ENCODE assay signal across 10 mouse cellular contexts in the genomic region with DNA sequence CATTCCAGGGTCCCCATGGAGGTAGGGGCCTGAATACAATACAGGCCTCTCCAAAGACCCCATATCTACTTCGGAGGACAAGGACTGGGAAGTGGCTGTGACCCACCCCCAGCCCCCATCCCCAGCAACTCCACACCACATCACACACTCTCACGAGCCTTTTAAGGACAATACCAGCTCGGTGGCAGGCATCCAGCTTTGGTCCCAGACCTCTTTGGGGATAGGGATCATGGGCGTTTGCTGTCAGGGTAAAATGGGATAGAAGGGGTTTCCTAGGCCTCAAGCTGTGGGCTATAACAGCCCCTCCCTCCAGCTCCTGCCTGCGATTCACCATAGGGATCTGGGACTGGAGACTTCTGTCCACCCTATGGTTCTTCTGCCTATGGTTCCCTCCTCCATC. TPM values are rescaled to one million over a fixed set of nuclear protein-coding genes. Genes with fewer than 3 reads are reported as not detected.
DNase-seq lines count a peak whose midpoint lies in the region; ATAC-seq lines count a peak whose summit lies in the region.
"Had no signal": no experiment of that assay in that cellular context is flagged by ENCODE, and none has a peak within 500 bp of the region (broad histone marks: within the 10 kb centered on the region; RNA-seq: fewer than 3 reads in every experiment).

No protein-coding gene starts in this region.

- no peaks in the 10 kb centered on the region for H3K27me3 ChIP-seq in forebrain, embryonic 12.5 days
- no peaks in the 10 kb centered on the region for H3K27me3 ChIP-seq in forebrain, embryonic 11.5 days (ENCODE audit: control insufficient read depth, insufficient read depth, low read length)
- no peaks in the 10 kb centered on the region for H3K27me3 ChIP-seq in lung, embryonic 15.5 days
- H3K27me3 ChIP-seq in hindbrain, embryonic 12.5 days: 0 out of 2 replicates have a peak, but pooled peaks cover 4% of the 10 kb centered on the region
- no peaks in the 10 kb centered on the region for H3K27me3 ChIP-seq in neural tube, embryonic 15.5 days (replicated peaks)

- no peak for ATAC-seq in forebrain, embryonic 12.5 days (ENCODE audit: low FRiP score)
- ATAC-seq in forebrain, embryonic 11.5 days (replicated peaks; ENCODE audit: low FRiP score): no peak
- ATAC-seq in lung, embryonic 15.5 days (ENCODE audit: borderline replicate concordance, extremely low read depth, low FRiP score, low TSS enrichment): no peak
- ATAC-seq in hindbrain, embryonic 12.5 days (ENCODE audit: low FRiP score): no peak
- no peak; the same call in 1 of the 2 replicates for ATAC-seq in neural tube, embryonic 15.5 days (ENCODE audit: low FRiP score)

- 75% methylated on average over 5 of the region's 5 CpGs for WGBS in forebrain, embryonic 12.5 days
- 91% methylated on average over 5 of the region's 5 CpGs for WGBS in forebrain, embryonic 11.5 days
- WGBS in lung, embryonic 15.5 days: 44% methylated on average over 5 of the region's 5 CpGs
- 81% methylated on average over 5 of the region's 5 CpGs for WGBS in hindbrain, embryonic 12.5 days
- 55% methylated on average over 5 of the region's 5 CpGs for WGBS in neural tube, embryonic 15.5 days

- H3K9me3 ChIP-seq in forebrain, embryonic 12.5 days: no peaks in the 10 kb centered on the region
- no peaks in the 10 kb centered on the region for H3K9me3 ChIP-seq in forebrain, embryonic 11.5 days (ENCODE audit: control insufficient read depth, low read length)
- no peaks in the 10 kb centered on the region for H3K9me3 ChIP-seq in lung, embryonic 15.5 days
- H3K9me3 ChIP-seq in hindbrain, embryonic 12.5 days (replicated peaks): no peaks in the 10 kb centered on the region
- no peaks in the 10 kb centered on the region for H3K9me3 ChIP-seq in neural tube, embryonic 15.5 days (replicated peaks)

- H3K9ac ChIP-seq in forebrain, embryonic 12.5 days: no peak overlapping the region
- no peak overlapping the region for H3K9ac ChIP-seq in forebrain, embryonic 11.5 days (ENCODE audit: low read length)
- H3K9ac ChIP-seq in lung, embryonic 15.5 days: no peak overlapping the region
- no peak overlapping the region for H3K9ac ChIP-seq in hindbrain, embryonic 12.5 days
- H3K9ac ChIP-seq in neural tube, embryonic 15.5 days (replicated peaks): no peak overlapping the region

- H3K27ac ChIP-seq in forebrain, embryonic 12.5 days: peak overlapping the region; percentile 66; the same call in 1 of the 2 replicates
- H3K27ac ChIP-seq in forebrain, embryonic 11.5 days (ENCODE audit: low read depth, low read length): no peak overlapping the region
- peak overlapping the region; percentile 93 for H3K27ac ChIP-seq in lung, embryonic 15.5 days
- H3K27ac ChIP-seq in hindbrain, embryonic 12.5 days: peak overlapping the region; percentile 72
- H3K27ac ChIP-seq in neural tube, embryonic 15.5 days (replicated peaks): peak overlapping the region; percentile 85

- no peak for DNase-seq in forebrain, embryonic 11.5 days (ENCODE audit: low spot score)
- DNase-seq in lung, postnatal 4 days: no peak
- DNase-seq in B cell, adult 2 months: no peak
- DNase-seq in gastrocnemius, postnatal 10 days: no peak
- DNase-seq: thymus, postnatal 4 days had no signal

- H3K4me3 ChIP-seq in forebrain, embryonic 12.5 days (replicated peaks): no peak overlapping the region
- H3K4me3 ChIP-seq in forebrain, embryonic 11.5 days (ENCODE audit: low read depth, low read length): no peak overlapping the region
- H3K4me3 ChIP-seq in lung, embryonic 15.5 days: no peak overlapping the region
- H3K4me3 ChIP-seq in hindbrain, embryonic 12.5 days: no peak overlapping the region
- H3K4me3 ChIP-seq in neural tube, embryonic 15.5 days (replicated peaks): no peak overlapping the region
- H3K4me3 ChIP-seq: megakaryocyte, embryonic 14.5 days had no signal

- H3K4me1 ChIP-seq in forebrain, embryonic 12.5 days: peaks cover 15% of the 10 kb centered on the region
- peaks cover 2% of the 10 kb centered on the region; the same call in 1 of the 2 replicates for H3K4me1 ChIP-seq in forebrain, embryonic 11.5 days (replicated peaks; ENCODE audit: control insufficient read depth, insufficient read depth, low read length)
- peaks cover 49% of the 10 kb centered on the region for H3K4me1 ChIP-seq in lung, embryonic 15.5 days
- H3K4me1 ChIP-seq in hindbrain, embryonic 12.5 days: peaks cover 19% of the 10 kb centered on the region
- H3K4me1 ChIP-seq in neural tube, embryonic 15.5 days: peaks cover 25% of the 10 kb centered on the region
- H3K4me1 ChIP-seq: megakaryocyte, embryonic 14.5 days had no signal

- no peak overlapping the region for H3K4me2 ChIP-seq in forebrain, embryonic 12.5 days
- no peak overlapping the region for H3K4me2 ChIP-seq in forebrain, embryonic 11.5 days (ENCODE audit: low read depth, low read length, severe bottlenecking)
- peak overlapping the region; percentile 48; the same call in 1 of the 2 replicates for H3K4me2 ChIP-seq in lung, embryonic 15.5 days
- no peak overlapping the region for H3K4me2 ChIP-seq in hindbrain, embryonic 12.5 days (replicated peaks)
- peak overlapping the region; percentile 52; the same call in 1 of the 2 replicates for H3K4me2 ChIP-seq in neural tube, embryonic 15.5 days

- no peaks in the 10 kb centered on the region for H3K36me3 ChIP-seq in forebrain, embryonic 12.5 days (replicated peaks)
- no peaks in the 10 kb centered on the region for H3K36me3 ChIP-seq in forebrain, embryonic 11.5 days (ENCODE audit: control insufficient read depth, insufficient read depth, low read length)
- no peaks in the 10 kb centered on the region for H3K36me3 ChIP-seq in lung, embryonic 15.5 days
- H3K36me3 ChIP-seq in hindbrain, embryonic 12.5 days: no peaks in the 10 kb centered on the region
- H3K36me3 ChIP-seq in neural tube, embryonic 15.5 days: no peaks in the 10 kb centered on the region

RNA-seq across cellular contexts. Expression of gene Fam92b, which starts 14.4 kb away (rescaled TPM):
- polyA plus RNA-seq in forebrain, embryonic 12.5 days (2016; fragmentation: Nextera tagmentation; extraction: Ambion mirVana): 2.5 and 3.2 TPM in 2 replicates
- polyA plus RNA-seq in forebrain, embryonic 11.5 days (2014; fragmentation: Nextera tagmentation; extraction: Ambion mirVana): 2.0 and 2.1 TPM in 2 replicates
- polyA plus RNA-seq in lung, embryonic 15.5 days (2015; fragmentation: Nextera tagmentation; extraction: Ambion mirVana): 1.1 and 1.4 TPM in 2 replicates
- polyA plus RNA-seq in hindbrain, embryonic 12.5 days (2016; fragmentation: Nextera tagmentation; extraction: Ambion mirVana): 1.6 and 3.0 TPM in 2 replicates
- polyA plus RNA-seq in neural tube, embryonic 15.5 days (2015; fragmentation: Nextera tagmentation; extraction: Ambion mirVana): 1.6 and 1.7 TPM in 2 replicates
- total RNA-seq in gastrocnemius, postnatal 10 days (2021): not detected

RNA-seq across cellular contexts. Expression of gene Gse1, which starts 36.6 kb away (rescaled TPM):
- polyA plus RNA-seq in forebrain, embryonic 12.5 days (2016; fragmentation: Nextera tagmentation; extraction: Ambion mirVana): 20.4 and 27.0 TPM in 2 replicates
- polyA plus RNA-seq in forebrain, embryonic 11.5 days (2014; fragmentation: Nextera tagmentation; extraction: Ambion mirVana): 22.2 and 23.6 TPM in 2 replicates
- 9.6 and 12.6 TPM in 2 replicates for polyA plus RNA-seq in lung, embryonic 15.5 days (2015; fragmentation: Nextera tagmentation; extraction: Ambion mirVana)
- 22.4 and 24.0 TPM in 2 replicates for polyA plus RNA-seq in hindbrain, embryonic 12.5 days (2016; fragmentation: Nextera tagmentation; extraction: Ambion mirVana)
- polyA plus RNA-seq in neural tube, embryonic 15.5 days (2015; fragmentation: Nextera tagmentation; extraction: Ambion mirVana): 12.2 and 14.0 TPM in 2 replicates
- total RNA-seq in gastrocnemius, postnatal 10 days (2021): 10 to 100 TPM; 25.5 to 38.6 TPM

Comparison
In these comparisons a context has a peak if more than half of its experiments do, and no peak if none do; other contexts are left out.
1. H3K4me2 ChIP-seq: peak in lung, embryonic 15.5 days (single experiment) and neural tube, embryonic 15.5 days (single experiment); none in forebrain, embryonic 12.5 days (single experiment), forebrain, embryonic 11.5 days (single experiment) and hindbrain, embryonic 12.5 days (single experiment).